Mouse (Mus musculus): ENCODE measurements around the gene Kpna3. TPM values are rescaled to one million over a fixed set of nuclear protein-coding genes. Genes with fewer than 3 reads are reported as not detected.

The Kpna3 gene
- polyA plus RNA-seq (2012; rRNA removed) = 3.1 and 3.8 TPM in 2 replicates

DNA sequence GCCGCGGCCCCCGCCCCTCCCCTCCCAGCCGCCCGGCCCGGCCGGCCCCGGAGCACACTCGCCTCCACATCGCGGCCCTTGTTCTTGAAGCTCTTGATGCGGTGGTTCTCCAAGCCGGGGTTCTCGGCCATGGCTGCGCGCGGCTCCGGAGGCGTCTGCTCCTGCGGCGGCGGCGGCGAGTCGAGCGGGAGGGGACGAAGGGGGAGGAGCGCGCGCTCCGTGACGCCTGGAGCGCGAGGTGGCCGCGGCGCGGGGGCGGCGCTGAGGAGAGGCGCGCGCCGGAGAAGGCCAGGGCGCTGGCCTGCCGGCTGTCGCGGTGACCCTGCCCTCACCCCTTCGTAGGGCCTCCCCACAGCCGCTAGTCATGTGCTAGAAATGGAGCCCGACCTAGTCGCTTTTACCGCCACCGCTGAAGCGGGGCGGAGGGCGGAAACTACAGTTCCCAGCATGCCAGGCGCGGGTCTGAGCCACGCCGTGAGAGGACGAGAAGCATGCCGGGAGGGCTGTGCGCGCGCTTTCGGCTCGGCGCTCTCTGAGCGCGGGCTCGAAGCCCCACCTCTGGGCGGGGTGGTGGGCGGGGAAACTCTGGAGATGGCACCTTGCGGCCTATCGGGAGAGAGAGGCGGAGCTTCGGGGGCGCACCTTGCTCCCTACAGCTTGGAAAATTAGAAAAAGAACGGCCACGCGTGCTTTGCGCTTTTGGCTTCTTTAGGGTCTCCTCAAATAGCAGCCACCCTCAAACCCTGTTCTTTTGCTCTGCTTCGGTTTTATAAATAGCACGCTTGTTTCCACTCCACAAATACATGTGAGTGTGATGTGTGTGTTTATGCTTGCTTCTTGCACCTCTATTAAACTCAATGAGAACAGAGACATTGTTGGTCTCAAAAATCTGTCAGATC lies at the start of gene Kpna3:
Gene Kpna3 (minus strand): TSS at position 214 of the 899 bp plus-strand sequence.
- no peaks in the 10 kb centered on the region for H3K27me3 ChIP-seq (ENCODE audit: control insufficient read depth, insufficient read depth, low read length)
- H3K4me3 ChIP-seq (ENCODE audit: extremely low read depth, insufficient read depth, insufficient read length) = peak within 1 kb of the TSS; percentile 78
- H3K36me3 ChIP-seq (ENCODE audit: control insufficient read depth, insufficient read depth, low read length) = no peaks in the 10 kb centered on the region
- peak; percentile 44 for TF ChIP-seq POLR2A (IDR thresholded peaks at IDR 0.05; ENCODE audit: low read depth, low read length)
- TF ChIP-seq CTCF (IDR thresholded peaks at IDR 0.05; ENCODE audit: extremely low read depth, insufficient read depth, insufficient read length, insufficient replicate concordance) = no peak
- peaks cover 3% of the 10 kb centered on the region; the same call in 1 of the 2 replicates for H3K4me1 ChIP-seq (ENCODE audit: control insufficient read depth, insufficient read depth, insufficient read length)
- WGBS = under 1% methylated on average over 85 of the region's 85 CpGs
- DNase-seq (ENCODE audit: low read depth in 1 of 2, low spot score in 2 of 2) = peak; percentile 95 to 96
- peak within 1 kb of the TSS; percentile 97 for H3K27ac ChIP-seq (ENCODE audit: insufficient read depth, low read length)

DNA sequence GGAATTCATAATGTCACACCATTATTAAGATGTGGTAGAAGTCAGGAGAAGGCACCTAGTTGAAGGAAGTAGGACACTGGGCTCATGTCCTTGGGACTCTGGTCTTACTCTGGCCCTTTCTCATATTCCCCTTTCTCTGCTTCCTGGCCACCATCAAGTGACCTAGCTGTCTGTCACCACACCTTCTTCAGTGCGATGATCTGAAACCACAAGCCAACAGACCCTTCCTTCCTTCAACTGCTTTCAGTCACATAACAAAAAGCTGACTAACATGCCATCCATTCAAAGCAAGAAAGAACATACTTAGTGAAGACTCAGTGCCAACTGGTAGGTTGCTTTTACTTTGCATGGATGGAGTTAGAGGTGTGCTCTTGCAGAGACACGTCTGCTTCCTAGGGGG lies 20.7 kb upstream of the Kpna3 start:
- H3K4me3 ChIP-seq (ENCODE audit: extremely low read depth, insufficient read depth, insufficient read length) = no peak overlapping the region
- peaks cover 6% of the 10 kb centered on the region; the same call in 1 of the 2 replicates for H3K4me1 ChIP-seq (ENCODE audit: control insufficient read depth, insufficient read depth, insufficient read length)
- 11% methylated on average over 2 of the region's 2 CpGs for WGBS
- no peaks in the 10 kb centered on the region for H3K36me3 ChIP-seq (ENCODE audit: control insufficient read depth, insufficient read depth, low read length)
- H3K27ac ChIP-seq (ENCODE audit: insufficient read depth, low read length) = no peak overlapping the region
- TF ChIP-seq POLR2A (IDR thresholded peaks at IDR 0.05; ENCODE audit: low read depth, low read length) = no peak
- TF ChIP-seq CTCF (IDR thresholded peaks at IDR 0.05; ENCODE audit: extremely low read depth, insufficient read depth, insufficient read length, insufficient replicate concordance) = no peak
- no peak for DNase-seq (ENCODE audit: low read depth in 1 of 2, low spot score in 2 of 2)
- no peaks in the 10 kb centered on the region for H3K27me3 ChIP-seq (ENCODE audit: control insufficient read depth, insufficient read depth, low read length)

DNA sequence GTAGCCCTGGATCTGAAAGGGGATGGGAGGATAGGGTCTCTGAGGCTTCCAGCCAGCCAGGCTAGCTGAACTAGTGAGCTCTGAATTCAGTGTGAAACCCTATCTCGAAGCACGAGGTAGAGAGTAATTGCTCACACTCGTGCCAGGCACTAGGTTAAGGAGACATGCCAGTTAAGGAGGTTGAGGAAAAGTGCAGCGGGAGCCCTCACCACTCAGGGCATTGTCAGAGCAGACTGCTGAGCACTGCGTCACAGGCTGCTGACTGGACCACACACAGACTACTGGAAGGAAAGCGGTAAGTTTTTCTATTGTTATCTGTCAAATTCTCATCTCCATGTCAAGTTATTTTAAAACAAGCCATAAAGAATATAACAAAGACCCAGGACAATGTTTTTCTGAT lies 17.8 kb upstream of the Kpna3 start:
- Histone ChIP-seq H3K27me3 (ENCODE audit: control insufficient read depth, insufficient read depth, low read length) (no peaks in the 10 kb centered on the region), H3K4me3 (ENCODE audit: extremely low read depth, insufficient read depth, insufficient read length) (no peak overlapping the region), H3K36me3 (ENCODE audit: control insufficient read depth, insufficient read depth, low read length) (no peaks in the 10 kb centered on the region), H3K4me1 (ENCODE audit: control insufficient read depth, insufficient read depth, insufficient read length) (peaks cover 6% of the 10 kb centered on the region; the same call in 1 of the 2 replicates), H3K27ac (ENCODE audit: insufficient read depth, low read length) (no peak overlapping the region)
- DNase-seq (ENCODE audit: low read depth in 1 of 2, low spot score in 2 of 2) = no peak
- WGBS = 81% methylated on average over 6 of the region's 6 CpGs
- TF ChIP-seq POLR2A (IDR thresholded peaks at IDR 0.05; ENCODE audit: low read depth, low read length) = no peak
- no peak for TF ChIP-seq CTCF (IDR thresholded peaks at IDR 0.05; ENCODE audit: extremely low read depth, insufficient read depth, insufficient read length, insufficient replicate concordance)

DNA sequence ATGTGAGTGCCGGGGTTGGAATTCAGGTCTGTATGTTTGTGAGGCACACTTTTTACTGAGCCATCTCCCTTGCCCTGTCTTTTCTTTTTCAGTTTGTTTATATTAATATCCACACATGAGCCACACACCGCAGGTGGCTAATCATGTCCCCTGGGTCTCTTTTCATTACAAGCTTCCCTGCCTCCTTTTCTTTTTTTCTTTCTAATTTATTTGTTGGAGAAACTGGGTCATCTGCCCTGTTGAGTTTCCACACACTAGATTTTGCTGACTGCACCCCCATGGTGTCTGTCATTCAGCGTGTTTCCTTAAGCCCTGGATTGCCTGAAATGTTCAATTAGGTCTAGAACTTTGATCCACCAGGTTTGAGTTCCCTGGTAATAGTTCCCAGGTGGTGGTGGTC lies 15.9 kb upstream of the Kpna3 start:
- H3K27me3 ChIP-seq (ENCODE audit: control insufficient read depth, insufficient read depth, low read length) = no peaks in the 10 kb centered on the region
- no peak overlapping the region for H3K27ac ChIP-seq (ENCODE audit: insufficient read depth, low read length)
- no peak overlapping the region for H3K4me3 ChIP-seq (ENCODE audit: extremely low read depth, insufficient read depth, insufficient read length)
- 82% methylated on average over 3 of the region's 3 CpGs for WGBS
- no peaks in the 10 kb centered on the region for H3K36me3 ChIP-seq (ENCODE audit: control insufficient read depth, insufficient read depth, low read length)
- DNase-seq (ENCODE audit: low read depth in 1 of 2, low spot score in 2 of 2) = no peak
- peaks cover 4% of the 10 kb centered on the region; the same call in 1 of the 2 replicates for H3K4me1 ChIP-seq (ENCODE audit: control insufficient read depth, insufficient read depth, insufficient read length)
- no peak for TF ChIP-seq POLR2A (IDR thresholded peaks at IDR 0.05; ENCODE audit: low read depth, low read length)
- no peak for TF ChIP-seq CTCF (IDR thresholded peaks at IDR 0.05; ENCODE audit: extremely low read depth, insufficient read depth, insufficient read length, insufficient replicate concordance)

DNA sequence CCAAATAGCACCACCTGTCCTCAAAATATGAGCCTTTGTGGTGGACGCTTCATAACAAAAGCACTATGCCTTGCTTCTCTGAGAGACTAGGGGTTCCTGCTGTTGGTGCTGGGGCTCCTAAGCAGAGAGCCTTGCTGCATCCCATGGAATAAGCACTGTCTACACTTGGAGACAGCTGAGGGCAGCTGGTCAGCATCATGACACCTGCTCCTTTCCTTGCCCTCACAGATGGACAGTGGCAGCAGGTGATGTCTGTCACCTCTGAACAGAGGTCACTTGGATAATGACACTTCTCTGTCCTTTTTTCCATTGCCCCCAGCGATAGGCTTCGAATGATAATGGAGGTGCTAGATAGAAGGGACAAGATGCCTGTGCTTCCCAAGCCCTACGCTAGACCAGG lies 13.4 kb upstream of the Kpna3 start:
- WGBS = 90% methylated on average over 4 of the region's 4 CpGs
- Histone ChIP-seq H3K27ac (ENCODE audit: insufficient read depth, low read length) (no peak overlapping the region), H3K36me3 (ENCODE audit: control insufficient read depth, insufficient read depth, low read length) (no peaks in the 10 kb centered on the region), H3K4me1 (ENCODE audit: control insufficient read depth, insufficient read depth, insufficient read length) (no peaks in the 10 kb centered on the region), H3K27me3 (ENCODE audit: control insufficient read depth, insufficient read depth, low read length) (no peaks in the 10 kb centered on the region), H3K4me3 (ENCODE audit: extremely low read depth, insufficient read depth, insufficient read length) (no peak overlapping the region)
- no peak for DNase-seq (ENCODE audit: low read depth in 1 of 2, low spot score in 2 of 2)
- TF ChIP-seq POLR2A (IDR thresholded peaks at IDR 0.05; ENCODE audit: low read depth, low read length) (no peak), CTCF (IDR thresholded peaks at IDR 0.05; ENCODE audit: extremely low read depth, insufficient read depth, insufficient read length, insufficient replicate concordance) (no peak)

DNA sequence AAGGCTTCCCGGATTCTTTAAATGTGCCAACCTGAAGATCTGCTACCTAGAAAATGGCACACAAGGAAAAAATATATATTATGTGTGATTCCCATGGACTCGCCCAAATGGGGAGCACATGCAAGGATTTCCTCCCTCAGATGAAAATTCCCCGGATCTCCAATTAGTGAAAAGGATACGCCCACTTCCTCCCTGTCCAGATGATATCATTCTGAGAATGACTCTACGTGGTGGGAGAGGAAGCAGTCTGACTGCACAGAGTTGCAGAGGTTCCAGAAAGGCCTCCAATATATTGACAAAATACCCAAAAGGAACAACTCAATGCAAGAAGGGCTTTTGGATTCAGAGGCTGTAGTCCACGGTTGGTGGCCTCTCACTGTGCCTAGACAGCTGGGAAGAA lies 12.8 kb upstream of the Kpna3 start:
- no peak overlapping the region for H3K4me3 ChIP-seq (ENCODE audit: extremely low read depth, insufficient read depth, insufficient read length)
- no peaks in the 10 kb centered on the region for H3K27me3 ChIP-seq (ENCODE audit: control insufficient read depth, insufficient read depth, low read length)
- TF ChIP-seq CTCF (IDR thresholded peaks at IDR 0.05; ENCODE audit: extremely low read depth, insufficient read depth, insufficient read length, insufficient replicate concordance) (no peak), POLR2A (IDR thresholded peaks at IDR 0.05; ENCODE audit: low read depth, low read length) (no peak)
- no peak overlapping the region for H3K27ac ChIP-seq (ENCODE audit: insufficient read depth, low read length)
- no peaks in the 10 kb centered on the region for H3K36me3 ChIP-seq (ENCODE audit: control insufficient read depth, insufficient read depth, low read length)
- no peaks in the 10 kb centered on the region for H3K4me1 ChIP-seq (ENCODE audit: control insufficient read depth, insufficient read depth, insufficient read length)
- DNase-seq (ENCODE audit: low read depth in 1 of 2, low spot score in 2 of 2) = no peak
- 34% methylated on average over 6 of the region's 6 CpGs for WGBS

DNA sequence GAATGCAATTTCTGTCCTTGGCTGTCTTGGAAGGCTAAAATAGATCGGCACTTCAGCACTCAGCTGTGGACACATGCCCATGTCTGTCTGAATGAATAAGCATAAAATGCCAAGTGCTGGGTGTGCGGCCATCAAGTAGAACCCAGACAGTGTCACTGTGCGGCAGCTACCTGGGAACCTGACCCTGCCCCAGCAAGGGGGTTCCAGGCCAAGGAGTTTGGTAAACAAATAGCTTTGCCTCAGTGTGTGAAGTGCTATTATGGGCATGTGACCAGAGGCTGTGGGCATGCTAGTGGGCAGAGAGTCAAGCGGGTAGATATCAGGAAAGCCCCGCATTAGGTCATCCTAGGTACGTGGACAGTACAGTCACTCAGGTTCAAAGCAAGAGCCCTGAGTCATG lies 8.1 kb upstream of the Kpna3 start:
- H3K36me3 ChIP-seq (ENCODE audit: control insufficient read depth, insufficient read depth, low read length) = no peaks in the 10 kb centered on the region
- H3K27me3 ChIP-seq (ENCODE audit: control insufficient read depth, insufficient read depth, low read length) = no peaks in the 10 kb centered on the region
- WGBS = 86% methylated on average over 6 of the region's 6 CpGs
- no peak overlapping the region for H3K27ac ChIP-seq (ENCODE audit: insufficient read depth, low read length)
- DNase-seq (ENCODE audit: low read depth in 1 of 2, low spot score in 2 of 2) = no peak
- no peaks in the 10 kb centered on the region for H3K4me1 ChIP-seq (ENCODE audit: control insufficient read depth, insufficient read depth, insufficient read length)
- no peak for TF ChIP-seq POLR2A (IDR thresholded peaks at IDR 0.05; ENCODE audit: low read depth, low read length)
- TF ChIP-seq CTCF (IDR thresholded peaks at IDR 0.05; ENCODE audit: extremely low read depth, insufficient read depth, insufficient read length, insufficient replicate concordance) = no peak
- H3K4me3 ChIP-seq (ENCODE audit: extremely low read depth, insufficient read depth, insufficient read length) = no peak overlapping the region

Measured in spleen, adult 2 months (tissue).